Mouse (Mus musculus) heart, embryonic 13.5 days (tissue): ENCODE results near the gene Mgmt. TPM values are rescaled to one million over a fixed set of nuclear protein-coding genes. Genes with fewer than 3 reads are reported as not detected.

ENCODE experiments used
- ATAC-seq: fragments of 200-750 bp; cut with Nextera tagmentation; 2 replicates; pipeline ENCODE4 v1.8.0; 2017; ENCODE audit warnings: moderate TSS enrichment; ENCODE audit not compliant: insufficient number of reproducible peaks, low FRiP score, low TSS enrichment; ENCODE audit errors: extremely low read depth
- H3K27ac ChIP-seq: fragments of 300-500 bp; sonication (generic); replicated peaks from 2 replicates; pipeline ENCODE4 v1.5.1; 2015; ENCODE audit warnings: moderate library complexity, mild to moderate bottlenecking, inconsistent platforms
- H3K27me3 ChIP-seq: fragments of 300-500 bp; sonication (generic); replicated peaks from 2 replicates; pipeline ENCODE4 v1.6.1; 2015; ENCODE audit warnings: mild to moderate bottlenecking, inconsistent platforms
- H3K36me3 ChIP-seq: fragments of 300-500 bp; sonication (generic); 2 replicates; pipeline ENCODE4 v1.6.1; 2015; ENCODE audit warnings: mild to moderate bottlenecking, inconsistent platforms
- H3K4me1 ChIP-seq: fragments of 300-500 bp; sonication (generic); 2 replicates; pipeline ENCODE4 v1.6.1; 2015; ENCODE audit warnings: inconsistent platforms
- H3K4me2 ChIP-seq: fragments of 300-500 bp; sonication (generic); 2 replicates; pipeline ENCODE4 v1.6.1; 2015; ENCODE audit warnings: inconsistent platforms, mild to moderate bottlenecking, moderate library complexity
- H3K4me3 ChIP-seq: fragments of 300-500 bp; sonication (generic); 2 replicates; pipeline ENCODE4 v1.5.1; 2015; ENCODE audit warnings: moderate library complexity, mild to moderate bottlenecking, inconsistent platforms
- H3K9ac ChIP-seq: fragments of 300-500 bp; sonication (generic); 2 replicates; pipeline ENCODE4 v1.6.1; 2015; ENCODE audit warnings: inconsistent platforms, mild to moderate bottlenecking, moderate library complexity
- H3K9me3 ChIP-seq: fragments of 300-500 bp; sonication (generic); 2 replicates; pipeline ENCODE4 v1.6.1; 2016; ENCODE audit warnings: inconsistent platforms
- WGBS: fragments of 180-500 bp; shearing (Covaris S2); methylation state at CpG from one replicate; pipeline ENCODE4 v1.1.7; 2015; ENCODE audit warnings: mixed read lengths; 5-methylcytosine and 5-hydroxymethylcytosine counted together
- polyA plus RNA-seq: library from polyadenylated mRNA; unstranded; fragments of >200 nt; fragmentation: Nextera tagmentation; extraction: Ambion mirVana; gene quantifications from 2 replicates; pipeline ENCODE4 v1.2.1, GENCODE M21; 2015

The Mgmt gene
- polyA plus RNA-seq, 1 experiment from 2014 or later: 3.9 TPM

DNA sequence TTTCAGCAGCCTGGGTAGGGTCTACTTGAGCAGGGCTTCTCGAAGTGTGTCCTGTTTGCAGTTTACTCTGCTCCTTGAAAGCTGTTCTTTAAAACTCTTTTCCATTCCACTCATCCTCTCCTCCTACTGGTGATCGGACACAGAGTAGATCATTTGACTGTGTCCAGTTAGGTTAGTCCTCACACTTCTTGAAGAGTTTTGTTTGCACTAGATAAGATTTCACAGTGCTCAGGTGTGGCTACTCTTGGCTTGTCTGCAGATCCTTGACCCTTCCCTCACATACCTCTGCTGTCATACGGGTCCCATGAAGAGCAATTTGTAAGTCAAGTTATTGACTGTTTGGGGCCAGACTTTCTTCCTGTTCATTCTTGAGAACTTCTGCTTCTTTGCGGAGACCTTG, 221.8 kb downstream of the Mgmt start:
- H3K9me3 ChIP-seq: peaks cover 19% of the 10 kb centered on the region
- no peak overlapping the region for H3K4me2 ChIP-seq
- 0 out of 2 replicates have a peak, but pooled peaks cover 5% of the 10 kb centered on the region for H3K27me3 ChIP-seq
- ATAC-seq: no peak
- WGBS: 59% methylated on average over 4 of the region's 4 CpGs
- no peak overlapping the region for H3K9ac ChIP-seq
- H3K4me3 ChIP-seq: no peak overlapping the region
- no peak overlapping the region for H3K27ac ChIP-seq
- H3K4me1 ChIP-seq: peaks cover 4% of the 10 kb centered on the region
- no peaks in the 10 kb centered on the region for H3K36me3 ChIP-seq

DNA sequence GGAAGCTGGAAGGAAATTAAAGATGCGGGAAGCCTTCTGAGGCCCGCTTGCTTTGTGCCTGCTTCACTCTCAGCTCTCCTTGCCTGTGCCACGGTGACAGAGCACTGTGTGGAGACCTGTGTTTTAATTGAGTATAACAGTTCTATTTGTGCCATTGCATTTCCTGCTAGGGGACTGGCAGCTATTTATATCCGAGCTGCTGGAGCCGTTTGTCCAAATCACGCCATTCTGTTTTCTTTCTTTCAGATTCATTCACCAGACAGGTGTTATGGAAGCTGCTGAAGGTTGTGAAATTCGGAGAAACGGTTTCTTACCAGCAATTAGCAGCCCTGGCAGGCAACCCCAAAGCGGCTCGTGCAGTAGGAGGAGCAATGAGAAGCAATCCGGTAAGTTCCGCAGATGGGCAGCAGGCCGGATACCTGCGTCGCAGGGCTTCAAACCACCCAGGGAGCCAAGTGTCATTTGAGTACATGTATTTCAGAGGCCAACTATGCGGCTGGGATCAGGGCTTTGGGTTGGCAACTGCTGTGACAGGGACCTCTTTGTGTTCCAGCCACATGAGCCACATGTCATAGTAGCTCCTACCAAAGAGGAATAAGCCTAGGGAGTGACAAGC, 226.9 kb downstream of the Mgmt start:
- H3K9ac ChIP-seq: no peak overlapping the region
- peak overlapping the region; percentile 30 for H3K4me2 ChIP-seq
- no peaks in the 10 kb centered on the region for H3K9me3 ChIP-seq
- no peak overlapping the region for H3K4me3 ChIP-seq
- 62% methylated on average over 16 of the region's 16 CpGs for WGBS
- ATAC-seq: no peak
- H3K27ac ChIP-seq: no peak overlapping the region
- no peaks in the 10 kb centered on the region for H3K36me3 ChIP-seq
- peaks cover 10% of the 10 kb centered on the region for H3K4me1 ChIP-seq
- 0 out of 2 replicates have a peak, but pooled peaks cover 12% of the 10 kb centered on the region for H3K27me3 ChIP-seq

GRCm38 (mm10) chr7:137128726-137129125, 234.3 kb downstream of the Mgmt start:
- H3K27ac ChIP-seq: no peak overlapping the region
- 78% methylated on average over 8 of the region's 8 CpGs for WGBS
- no peak overlapping the region for H3K9ac ChIP-seq
- no peak for ATAC-seq
- no peaks in the 10 kb centered on the region for H3K36me3 ChIP-seq
- H3K4me2 ChIP-seq: no peak overlapping the region
- no peak overlapping the region for H3K4me3 ChIP-seq
- H3K27me3 ChIP-seq: 0 out of 2 replicates have a peak, but pooled peaks cover 5% of the 10 kb centered on the region
- no peaks in the 10 kb centered on the region for H3K9me3 ChIP-seq
- H3K4me1 ChIP-seq: peaks cover 10% of the 10 kb centered on the region

DNA sequence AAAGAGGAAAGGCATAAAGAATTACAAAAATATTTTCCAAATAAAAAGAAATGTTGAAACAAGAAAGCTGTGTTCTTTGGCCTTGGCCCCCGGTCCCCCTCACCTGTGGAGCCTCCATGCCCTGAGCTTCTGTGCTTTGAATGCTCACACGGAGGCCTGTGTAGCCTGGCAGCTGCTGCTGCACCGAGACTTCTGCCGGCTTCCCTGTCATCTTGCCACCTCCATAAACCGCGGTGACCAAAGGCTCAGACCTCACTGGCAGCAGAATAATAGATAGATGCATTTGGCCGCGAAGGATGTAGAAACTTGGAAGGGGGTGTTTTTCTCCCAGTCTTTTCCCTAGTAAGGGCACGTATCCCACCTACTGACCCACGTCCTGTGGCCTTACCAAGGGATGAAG, 235.8 kb downstream of the Mgmt start:
- Histone ChIP-seq H3K27me3 (0 out of 2 replicates have a peak, but pooled peaks cover 5% of the 10 kb centered on the region), H3K9me3 (no peaks in the 10 kb centered on the region), H3K27ac (no peak overlapping the region), H3K4me3 (no peak overlapping the region), H3K9ac (no peak overlapping the region), H3K4me1 (peaks cover 10% of the 10 kb centered on the region), H3K36me3 (no peaks in the 10 kb centered on the region), H3K4me2 (no peak overlapping the region)
- 79% methylated on average over 10 of the region's 10 CpGs for WGBS
- no peak for ATAC-seq

DNA sequence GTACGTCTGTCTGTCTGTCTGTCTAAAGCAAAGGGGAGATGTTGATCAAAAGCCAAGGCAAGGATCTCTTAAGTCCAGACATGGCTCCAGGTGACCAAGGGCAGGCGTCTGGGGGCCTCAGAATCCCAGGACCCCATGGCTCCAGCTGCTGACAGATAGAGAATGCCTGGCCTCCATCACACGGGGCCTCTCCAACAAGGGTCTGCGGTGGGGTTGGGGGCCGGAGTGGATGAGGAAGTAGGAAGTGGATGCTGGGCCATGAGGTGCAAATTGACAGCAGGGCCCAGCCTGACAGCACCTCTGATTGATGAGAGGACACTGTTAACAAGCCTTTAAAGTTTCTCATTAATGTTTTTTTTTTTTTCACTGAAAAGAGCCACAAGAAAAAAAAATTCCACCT, 237.5 kb downstream of the Mgmt start:
- Histone ChIP-seq H3K4me1 (peaks cover 10% of the 10 kb centered on the region), H3K9ac (no peak overlapping the region), H3K9me3 (no peaks in the 10 kb centered on the region), H3K4me3 (no peak overlapping the region), H3K27ac (no peak overlapping the region), H3K4me2 (no peak overlapping the region), H3K36me3 (no peaks in the 10 kb centered on the region), H3K27me3 (0 out of 2 replicates have a peak, but pooled peaks cover 5% of the 10 kb centered on the region)
- WGBS: 30% methylated on average over 5 of the region's 5 CpGs
- no peak for ATAC-seq

GRCm38 (mm10) chr7:137138101-137138500, 243.7 kb downstream of the Mgmt start:
- WGBS: 71% methylated on average over 5 of the region's 5 CpGs
- H3K4me3 ChIP-seq: no peak overlapping the region
- H3K36me3 ChIP-seq: no peaks in the 10 kb centered on the region
- no peak for ATAC-seq
- H3K9ac ChIP-seq: no peak overlapping the region
- H3K4me2 ChIP-seq: no peak overlapping the region
- H3K4me1 ChIP-seq: 0 out of 2 replicates have a peak, but pooled peaks cover 2% of the 10 kb centered on the region
- no peaks in the 10 kb centered on the region for H3K27me3 ChIP-seq
- H3K27ac ChIP-seq: no peak overlapping the region
- H3K9me3 ChIP-seq: no peaks in the 10 kb centered on the region

GRCm38 (mm10) chr7:137140321-137140720, 245.9 kb downstream of the Mgmt start:
- Histone ChIP-seq H3K27me3 (no peaks in the 10 kb centered on the region; the same call in 1 of the 2 replicates), H3K27ac (no peak overlapping the region), H3K4me3 (no peak overlapping the region), H3K4me2 (no peak overlapping the region), H3K36me3 (no peaks in the 10 kb centered on the region), H3K4me1 (0 out of 2 replicates have a peak, but pooled peaks cover 2% of the 10 kb centered on the region), H3K9me3 (no peaks in the 10 kb centered on the region), H3K9ac (no peak overlapping the region)
- WGBS: 57% methylated on average over 7 of the region's 7 CpGs
- ATAC-seq: no peak

GRCm38 (mm10) chr7:137141386-137141785, 247.0 kb downstream of the Mgmt start:
- Histone ChIP-seq H3K9me3 (no peaks in the 10 kb centered on the region), H3K36me3 (no peaks in the 10 kb centered on the region), H3K9ac (no peak overlapping the region), H3K4me1 (0 out of 2 replicates have a peak, but pooled peaks cover 2% of the 10 kb centered on the region), H3K27ac (no peak overlapping the region), H3K4me3 (no peak overlapping the region), H3K4me2 (no peak overlapping the region), H3K27me3 (no peaks in the 10 kb centered on the region; the same call in 1 of the 2 replicates)
- 51% methylated on average over 3 of the region's 3 CpGs for WGBS
- no peak for ATAC-seq

DNA sequence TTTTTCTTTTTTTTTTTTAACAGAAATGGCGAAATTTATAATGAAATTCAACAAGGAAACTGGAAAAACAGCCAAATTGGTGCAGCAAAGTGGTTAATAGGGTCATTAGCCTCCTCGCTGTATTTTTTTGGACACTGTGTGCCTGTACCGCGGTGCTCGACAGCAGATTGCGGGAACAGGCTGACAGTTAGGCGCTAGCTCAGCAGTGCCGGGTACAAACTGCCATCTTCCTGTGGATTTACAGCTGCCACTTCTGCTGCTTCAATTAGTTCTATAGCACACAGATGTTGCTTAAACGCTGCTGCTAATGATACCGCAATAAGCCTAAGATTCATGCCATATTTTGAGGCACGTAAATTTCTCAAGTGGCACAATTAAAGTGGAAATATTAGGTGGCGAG, 252.7 kb downstream of the Mgmt start:
- H3K4me2 ChIP-seq: no peak overlapping the region
- H3K27ac ChIP-seq: no peak overlapping the region
- no peaks in the 10 kb centered on the region for H3K9me3 ChIP-seq
- ATAC-seq: no peak
- no peaks in the 10 kb centered on the region for H3K36me3 ChIP-seq
- 83% methylated on average over 12 of the region's 12 CpGs for WGBS
- no peak overlapping the region for H3K9ac ChIP-seq
- H3K4me1 ChIP-seq: no peaks in the 10 kb centered on the region
- H3K4me3 ChIP-seq: no peak overlapping the region
- no peaks in the 10 kb centered on the region; the same call in 1 of the 2 replicates for H3K27me3 ChIP-seq

DNA sequence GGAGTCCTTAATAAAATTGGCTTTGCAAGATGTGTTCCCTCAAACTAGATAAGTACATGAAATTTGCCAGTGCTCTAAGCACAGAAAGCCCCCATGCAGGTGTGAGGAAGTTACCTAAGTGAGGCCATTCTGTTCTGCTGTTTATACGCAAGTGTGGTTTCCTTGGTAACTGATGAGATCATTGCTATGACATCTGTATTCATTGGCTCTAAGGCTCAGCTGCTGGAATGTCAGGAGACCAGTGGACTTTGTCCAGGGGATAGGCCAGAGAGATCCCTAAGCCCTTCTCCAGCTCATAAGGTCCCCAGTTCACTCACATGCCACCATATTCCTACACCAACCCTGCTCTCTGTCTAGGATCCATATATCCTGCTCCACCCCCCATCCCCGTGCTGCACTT, 257.4 kb downstream of the Mgmt start:
- H3K4me3 ChIP-seq: no peak overlapping the region
- no peak overlapping the region for H3K4me2 ChIP-seq
- H3K4me1 ChIP-seq: no peaks in the 10 kb centered on the region
- H3K27ac ChIP-seq: no peak overlapping the region
- H3K9ac ChIP-seq: no peak overlapping the region
- WGBS: 77% methylated on average over 2 of the region's 2 CpGs
- ATAC-seq: no peak
- H3K27me3 ChIP-seq: no peaks in the 10 kb centered on the region
- H3K9me3 ChIP-seq: no peaks in the 10 kb centered on the region
- H3K36me3 ChIP-seq: no peaks in the 10 kb centered on the region

- Histone ChIP-seq H3K27me3 (no peaks in the 10 kb centered on the region), H3K4me1 (no peaks in the 10 kb centered on the region), H3K9me3 (no peaks in the 10 kb centered on the region), H3K36me3 (no peaks in the 10 kb centered on the region), H3K4me2 (no peak overlapping the region), H3K4me3 (no peak overlapping the region), H3K27ac (no peak overlapping the region), H3K9ac (no peak overlapping the region)
- ATAC-seq: no peak
- 74% methylated on average over 2 of the region's 2 CpGs for WGBS
These were observed 260.2 kb downstream of the Mgmt start for GRCm38 (mm10) chr7:137154623-137155022.

DNA sequence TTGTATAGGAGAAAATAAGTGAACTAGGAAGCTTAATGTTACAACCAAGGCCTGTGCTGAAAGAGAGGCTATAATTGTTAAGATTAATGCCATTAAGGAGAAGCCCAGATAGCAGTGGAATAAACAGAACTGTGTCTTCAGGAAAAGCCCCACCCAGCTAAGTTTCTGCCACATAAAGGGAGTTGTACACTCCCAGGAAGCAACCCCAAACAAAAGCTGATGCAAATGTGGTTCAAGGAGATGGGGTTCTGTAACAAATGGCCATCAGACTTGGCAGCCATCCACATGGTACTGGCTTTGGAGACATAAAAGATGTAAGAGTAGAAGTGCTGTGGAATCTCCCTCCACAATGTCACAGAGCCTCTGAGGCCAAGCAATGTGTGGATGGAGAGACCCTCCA, 264.7 kb downstream of the Mgmt start:
- 0 out of 2 replicates have a peak, but pooled peaks cover 6% of the 10 kb centered on the region for H3K27me3 ChIP-seq
- no peaks in the 10 kb centered on the region for H3K36me3 ChIP-seq
- no peaks in the 10 kb centered on the region for H3K4me1 ChIP-seq
- H3K9ac ChIP-seq: no peak overlapping the region
- H3K27ac ChIP-seq: no peak overlapping the region
- no peak overlapping the region for H3K4me2 ChIP-seq
- no peak overlapping the region for H3K4me3 ChIP-seq
- H3K9me3 ChIP-seq: no peaks in the 10 kb centered on the region
- ATAC-seq: no peak
